Mouse (Mus musculus): ENCODE results near the gene Carns1. TPM values are rescaled to one million over a fixed set of nuclear protein-coding genes. Genes with fewer than 3 reads are reported as not detected.

Carns1 gene
- total and polyA plus RNA-seq, 3 experiments: 1.7 to 4.0 (median 3.8) TPM

DNA sequence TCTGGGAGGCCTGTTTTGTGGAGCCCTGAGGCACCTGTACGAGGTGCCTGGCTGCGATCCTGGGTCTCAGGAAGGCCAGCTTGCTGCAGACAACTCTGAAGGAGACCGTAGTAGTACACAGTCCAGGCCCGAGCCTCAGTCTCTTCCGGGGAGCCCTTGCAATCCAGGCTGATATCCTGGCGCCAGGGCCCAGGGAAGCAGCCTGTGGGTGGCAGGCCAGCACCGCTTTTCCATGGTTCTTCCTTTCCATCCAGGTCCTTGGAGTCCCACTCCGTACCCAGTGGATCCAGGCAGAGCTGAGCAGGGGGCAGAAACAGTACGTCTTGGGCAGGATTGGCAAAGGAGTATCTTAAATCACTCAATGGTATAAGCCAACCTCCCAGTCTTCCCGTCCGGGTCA, 2.4 kb downstream of the Carns1 start:
- no peak for TF ChIP-seq ETS1 (conservative IDR thresholded peaks at IDR 0.05; ENCODE audit: low read depth, low read length)
- no peak for TF ChIP-seq ZNF384 (IDR thresholded peaks at IDR 0.05; ENCODE audit: low read depth, low read length)
- no peak for TF ChIP-seq NRF1 (IDR thresholded peaks at IDR 0.05; ENCODE audit: low read depth, low read length)
- TF ChIP-seq POLR2AphosphoS2 (IDR thresholded peaks at IDR 0.05; ENCODE audit: low read depth, low read length): no peak
- no peak for TF ChIP-seq MAFK (IDR thresholded peaks at IDR 0.05; ENCODE audit: insufficient replicate concordance, low read length)
- TF ChIP-seq ELF1 (IDR thresholded peaks at IDR 0.05; ENCODE audit: low read depth, low read length): no peak
- no peak for TF ChIP-seq BHLHE40 (IDR thresholded peaks at IDR 0.05; ENCODE audit: low read depth, low read length)
- Histone ChIP-seq H3K4me3 (replicated peaks in 1 of 3; ENCODE audit: low read depth in 2 of 3, low read length in 2 of 3, poor library complexity in 1 of 3) (no peak overlapping the region), H3K36me3 (replicated peaks in 1 of 2; ENCODE audit: control insufficient read depth in 1 of 2, insufficient read depth in 1 of 2, low read length in 1 of 2) (peaks cover 0 to 41% of the 10 kb centered on the region in 2 experiments), H3K4me2 (ENCODE audit: insufficient read depth, low read depth, poor library complexity, severe bottlenecking) (no peak overlapping the region), H3K79me2 (replicated peaks; ENCODE audit: control insufficient read depth, extremely low read depth, insufficient read depth, poor library complexity, severe bottlenecking) (no peaks in the 10 kb centered on the region), H3K27me3 (replicated peaks) (no peaks in the 10 kb centered on the region), H3K9me3 (replicated peaks; ENCODE audit: low read length) (peaks cover 2% of the 10 kb centered on the region), H3K27ac (ENCODE audit: insufficient read depth, low read depth) (no peak overlapping the region), H3K4me1 (ENCODE audit: control insufficient read depth in 1 of 2, insufficient read depth in 2 of 2) (peaks cover 11 to 45% of the 10 kb centered on the region in 2 experiments), H3K9ac (ENCODE audit: insufficient read depth, low read depth) (no peak overlapping the region)
- dilution Hi-C loops (cut with MboI; ENCODE audit: extremely low pct_ligation_motif_present, extremely low pct_unique_long_range_greater_than_20kb, low sequenced_read_pairs): no loop called here
- no peak for DNase-seq (ENCODE audit: extremely low read depth)
- in situ Hi-C loops (cut with MboI; ENCODE audit: low pct_ligation_motif_present, low pct_unique_long_range_greater_than_20kb, low sequenced_read_pairs): no loop called here

DNA sequence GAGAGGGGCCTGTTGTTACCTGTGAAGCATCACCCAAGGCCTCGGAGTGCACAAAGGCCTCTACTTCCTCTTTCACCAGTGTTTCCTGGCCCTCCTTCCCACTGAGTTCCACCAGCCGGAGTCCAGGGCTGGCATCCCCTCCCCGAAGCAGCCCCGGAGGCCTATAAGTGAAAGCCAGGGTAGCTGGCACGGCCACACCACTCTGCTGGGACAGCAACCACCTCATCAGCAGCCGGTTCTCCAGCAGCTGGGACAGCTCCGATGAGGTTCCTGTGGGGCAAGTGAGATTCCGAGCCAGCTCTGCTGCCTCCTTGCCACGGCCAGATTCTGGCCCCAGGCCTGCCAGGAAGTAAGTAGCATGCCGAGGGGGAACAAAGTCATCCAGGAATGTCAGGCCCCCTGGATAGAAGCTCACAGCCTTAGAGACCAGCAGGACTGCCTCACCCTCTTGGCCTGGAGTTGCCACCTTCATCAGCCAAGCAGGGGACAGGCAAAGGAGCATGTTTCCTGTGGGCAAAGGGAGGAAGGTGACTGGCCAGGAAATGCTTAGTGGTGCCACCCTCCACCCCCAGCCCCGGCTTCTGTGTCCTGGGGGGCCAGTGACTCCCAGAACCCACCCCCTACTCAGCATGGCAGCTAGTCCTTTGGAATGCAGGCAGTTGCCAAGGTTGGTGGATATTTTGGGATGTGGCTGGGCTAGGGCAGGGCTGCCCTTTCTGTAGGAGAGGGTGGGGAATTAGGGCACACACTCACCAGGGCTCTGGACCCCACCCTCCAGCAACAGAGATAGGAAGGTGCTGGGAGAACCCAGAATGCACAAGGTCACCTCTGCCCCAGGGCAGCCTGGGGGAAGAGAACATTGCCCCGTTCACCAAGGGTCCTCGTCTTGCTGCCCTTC, 3.6 kb downstream of the Carns1 start:
- no peak overlapping the region for H3K9ac ChIP-seq (ENCODE audit: insufficient read depth, low read depth)
- no peaks in the 10 kb centered on the region for H3K27me3 ChIP-seq (replicated peaks)
- H3K4me3 ChIP-seq (replicated peaks in 1 of 3; ENCODE audit: low read depth in 2 of 3, low read length in 2 of 3, poor library complexity in 1 of 3): no peak overlapping the region
- TF ChIP-seq CHD1 (IDR thresholded peaks at IDR 0.05; ENCODE audit: low read depth, low read length) (no peak), CHD2 (IDR thresholded peaks at IDR 0.05; ENCODE audit: low read length) (no peak), MEF2A (IDR thresholded peaks at IDR 0.05; ENCODE audit: borderline replicate concordance, low read depth, low read length) (no peak), MAFK (IDR thresholded peaks at IDR 0.05; ENCODE audit: insufficient replicate concordance, low read length) (no peak), NRF1 (IDR thresholded peaks at IDR 0.05; ENCODE audit: low read depth, low read length) (no peak), ETS1 (conservative IDR thresholded peaks at IDR 0.05; ENCODE audit: low read depth, low read length) (no peak), E2F4 (IDR thresholded peaks at IDR 0.05; ENCODE audit: insufficient replicate concordance, low read depth, low read length) (no peak), TCF12 (IDR thresholded peaks at IDR 0.05; ENCODE audit: low read depth, low read length) (no peak), JUN (IDR thresholded peaks at IDR 0.05; ENCODE audit: insufficient read depth, low read depth, low read length) (no peak), MAZ (IDR thresholded peaks at IDR 0.05; ENCODE audit: low read depth, low read length) (no peak), ZMIZ1 (IDR thresholded peaks at IDR 0.05; ENCODE audit: low read depth, low read length) (no peak), HCFC1 (IDR thresholded peaks at IDR 0.05; ENCODE audit: low read depth, low read length) (no peak), ZKSCAN1 (IDR thresholded peaks at IDR 0.05; ENCODE audit: borderline replicate concordance, low read depth, low read length) (no peak), USF2 (conservative IDR thresholded peaks at IDR 0.05; ENCODE audit: low read depth, low read length) (no peak), EP300 (IDR thresholded peaks at IDR 0.05; ENCODE audit: low read length) (no peak), ZC3H11A (IDR thresholded peaks at IDR 0.05; ENCODE audit: low read depth, low read length) (no peak), KAT2A (IDR thresholded peaks at IDR 0.05; ENCODE audit: insufficient replicate concordance, low read length) (no peak), RCOR1 (conservative IDR thresholded peaks at IDR 0.05; ENCODE audit: low read depth, low read length) (no peak), ZNF384 (IDR thresholded peaks at IDR 0.05; ENCODE audit: low read depth, low read length) (no peak), GABPA (IDR thresholded peaks at IDR 0.05; ENCODE audit: insufficient replicate concordance, low read depth, low read length) (no peak)
- no peaks in the 10 kb centered on the region for H3K79me2 ChIP-seq (replicated peaks; ENCODE audit: control insufficient read depth, extremely low read depth, insufficient read depth, poor library complexity, severe bottlenecking)
- DNase-seq (ENCODE audit: extremely low read depth): no peak
- H3K4me2 ChIP-seq (ENCODE audit: insufficient read depth, low read depth, poor library complexity, severe bottlenecking): no peak overlapping the region
- in situ Hi-C loops (cut with MboI; ENCODE audit: low pct_ligation_motif_present, low pct_unique_long_range_greater_than_20kb, low sequenced_read_pairs) (no loop called here), dilution Hi-C loops (cut with MboI; ENCODE audit: extremely low pct_ligation_motif_present, extremely low pct_unique_long_range_greater_than_20kb, low sequenced_read_pairs) (no loop called here)
- peaks cover 11 to 45% of the 10 kb centered on the region in 2 experiments for H3K4me1 ChIP-seq (ENCODE audit: control insufficient read depth in 1 of 2, insufficient read depth in 2 of 2)
- H3K27ac ChIP-seq (ENCODE audit: insufficient read depth, low read depth): no peak overlapping the region
- peaks cover 2% of the 10 kb centered on the region for H3K9me3 ChIP-seq (replicated peaks; ENCODE audit: low read length)
- H3K36me3 ChIP-seq (replicated peaks in 1 of 2; ENCODE audit: control insufficient read depth in 1 of 2, insufficient read depth in 1 of 2, low read length in 1 of 2): peaks cover 0 to 34% of the 10 kb centered on the region in 2 experiments
